Mouse (Mus musculus): ENCODE data around the gene Cdh11. TPM values are rescaled to one million over a fixed set of nuclear protein-coding genes. Genes with fewer than 3 reads are reported as not detected.

Gene Cdh11
- polyA plus RNA-seq, 1 experiment from 2014 or later = 89.4 TPM

GRCm38 (mm10) chr8:102742940-102743339 is 42.5 kb downstream of the Cdh11 start:
- H3K27me3 ChIP-seq (replicated peaks; ENCODE audit: insufficient read depth, low read length) = no peaks in the 10 kb centered on the region
- H3K9ac ChIP-seq (replicated peaks; ENCODE audit: low read depth) = no peak overlapping the region
- H3K4me2 ChIP-seq (replicated peaks; ENCODE audit: low read depth, low read length) = no peak overlapping the region
- H3K36me3 ChIP-seq (ENCODE audit: insufficient read depth, low read length) = no peaks in the 10 kb centered on the region
- no peaks in the 10 kb centered on the region for H3K9me3 ChIP-seq (ENCODE audit: low read length)
- no peak overlapping the region for H3K27ac ChIP-seq (ENCODE audit: low read length)
- no peak overlapping the region for H3K4me3 ChIP-seq (ENCODE audit: low read depth, low read length)
- ATAC-seq (no peak), DNase-seq (ENCODE audit: low spot score) (no peak)
- H3K4me1 ChIP-seq (ENCODE audit: insufficient read depth, low read depth, low read length) = 0 out of 2 replicates have a peak, but pooled peaks cover 3% of the 10 kb centered on the region
- WGBS = 57% methylated on average over 3 of the region's 3 CpGs
- no peak for TF ChIP-seq CTCF (IDR thresholded peaks at IDR 0.05)
- no peak for TF ChIP-seq EP300 (IDR thresholded peaks at IDR 0.05)

- DNase-seq (ENCODE audit: low spot score) (no peak), ATAC-seq (no peak)
- Histone ChIP-seq H3K4me1 (ENCODE audit: insufficient read depth, low read depth, low read length) (0 out of 2 replicates have a peak, but pooled peaks cover 3% of the 10 kb centered on the region), H3K27ac (ENCODE audit: low read length) (no peak overlapping the region), H3K9ac (replicated peaks; ENCODE audit: low read depth) (no peak overlapping the region), H3K4me3 (ENCODE audit: low read depth, low read length) (no peak overlapping the region), H3K9me3 (ENCODE audit: low read length) (no peaks in the 10 kb centered on the region), H3K36me3 (ENCODE audit: insufficient read depth, low read length) (no peaks in the 10 kb centered on the region), H3K27me3 (replicated peaks; ENCODE audit: insufficient read depth, low read length) (no peaks in the 10 kb centered on the region), H3K4me2 (replicated peaks; ENCODE audit: low read depth, low read length) (no peak overlapping the region)
- WGBS = 88% methylated on average over 5 of the region's 5 CpGs
- TF ChIP-seq EP300 (IDR thresholded peaks at IDR 0.05) = no peak
- TF ChIP-seq CTCF (IDR thresholded peaks at IDR 0.05) = no peak
Observed at GRCm38 (mm10) chr8:102742008-102742591, 43.3 kb downstream of the Cdh11 start.

- Histone ChIP-seq H3K27ac (ENCODE audit: low read length) (no peak overlapping the region), H3K4me2 (replicated peaks; ENCODE audit: low read depth, low read length) (no peak overlapping the region), H3K36me3 (ENCODE audit: insufficient read depth, low read length) (no peaks in the 10 kb centered on the region), H3K9ac (replicated peaks; ENCODE audit: low read depth) (no peak overlapping the region), H3K27me3 (replicated peaks; ENCODE audit: insufficient read depth, low read length) (no peaks in the 10 kb centered on the region), H3K9me3 (ENCODE audit: low read length) (no peaks in the 10 kb centered on the region), H3K4me1 (ENCODE audit: insufficient read depth, low read depth, low read length) (0 out of 2 replicates have a peak, but pooled peaks cover 3% of the 10 kb centered on the region), H3K4me3 (ENCODE audit: low read depth, low read length) (no peak overlapping the region)
- ATAC-seq = no peak
- whole genome bisulfite sequencing = 58% methylated on average over 4 of the region's 4 CpGs
- no peak for TF ChIP-seq CTCF (IDR thresholded peaks at IDR 0.05)
- no peak for TF ChIP-seq EP300 (IDR thresholded peaks at IDR 0.05)
- DNase-seq (ENCODE audit: low spot score) = peak; percentile 22
Observed at GRCm38 (mm10) chr8:102740963-102741362, 44.5 kb downstream of the Cdh11 start.

GRCm38 (mm10) chr8:102738961-102739487 is 46.4 kb downstream of the Cdh11 start:
- ATAC-seq (no peak), DNase-seq (ENCODE audit: low spot score) (no peak)

GRCm38 (mm10) chr8:102738395-102738794 is 47.0 kb downstream of the Cdh11 start:
- H3K27ac ChIP-seq (ENCODE audit: low read length) = no peak overlapping the region
- H3K4me3 ChIP-seq (ENCODE audit: low read depth, low read length) = no peak overlapping the region
- no peak overlapping the region for H3K4me2 ChIP-seq (replicated peaks; ENCODE audit: low read depth, low read length)
- H3K27me3 ChIP-seq (replicated peaks; ENCODE audit: insufficient read depth, low read length) = no peaks in the 10 kb centered on the region
- WGBS = 80% methylated on average over 7 of the region's 7 CpGs
- H3K36me3 ChIP-seq (ENCODE audit: insufficient read depth, low read length) = no peaks in the 10 kb centered on the region
- no peaks in the 10 kb centered on the region for H3K9me3 ChIP-seq (ENCODE audit: low read length)
- no peak overlapping the region for H3K9ac ChIP-seq (replicated peaks; ENCODE audit: low read depth)
- TF ChIP-seq CTCF (IDR thresholded peaks at IDR 0.05) = no peak
- no peak for TF ChIP-seq EP300 (IDR thresholded peaks at IDR 0.05)
- no peak for ATAC-seq
- H3K4me1 ChIP-seq (ENCODE audit: insufficient read depth, low read depth, low read length) = 0 out of 2 replicates have a peak, but pooled peaks cover 3% of the 10 kb centered on the region
- no peak for DNase-seq (ENCODE audit: low spot score)

More at GRCm38 (mm10) chr8:102738961-102739487, 46.4 kb downstream of the Cdh11 start:
- WGBS = 77% methylated on average over 7 of the region's 7 CpGs
- Histone ChIP-seq H3K4me2 (replicated peaks; ENCODE audit: low read depth, low read length) (no peak overlapping the region), H3K36me3 (ENCODE audit: insufficient read depth, low read length) (no peaks in the 10 kb centered on the region), H3K9me3 (ENCODE audit: low read length) (no peaks in the 10 kb centered on the region), H3K27ac (ENCODE audit: low read length) (no peak overlapping the region), H3K27me3 (replicated peaks; ENCODE audit: insufficient read depth, low read length) (no peaks in the 10 kb centered on the region), H3K4me3 (ENCODE audit: low read depth, low read length) (no peak overlapping the region), H3K9ac (replicated peaks; ENCODE audit: low read depth) (no peak overlapping the region), H3K4me1 (ENCODE audit: insufficient read depth, low read depth, low read length) (0 out of 2 replicates have a peak, but pooled peaks cover 3% of the 10 kb centered on the region)
- TF ChIP-seq EP300 (IDR thresholded peaks at IDR 0.05) = no peak
- TF ChIP-seq CTCF (IDR thresholded peaks at IDR 0.05) = no peak

- Histone ChIP-seq H3K9ac (replicated peaks; ENCODE audit: low read depth) (no peak overlapping the region), H3K9me3 (ENCODE audit: low read length) (no peaks in the 10 kb centered on the region), H3K4me2 (replicated peaks; ENCODE audit: low read depth, low read length) (no peak overlapping the region), H3K4me1 (ENCODE audit: insufficient read depth, low read depth, low read length) (no peaks in the 10 kb centered on the region), H3K27me3 (replicated peaks; ENCODE audit: insufficient read depth, low read length) (no peaks in the 10 kb centered on the region), H3K36me3 (ENCODE audit: insufficient read depth, low read length) (no peaks in the 10 kb centered on the region), H3K27ac (ENCODE audit: low read length) (no peak overlapping the region), H3K4me3 (ENCODE audit: low read depth, low read length) (no peak overlapping the region)
- WGBS = 75% methylated on average over 1 of the region's 1 CpGs
- ATAC-seq (no peak), DNase-seq (ENCODE audit: low spot score) (no peak)
- no peak for TF ChIP-seq EP300 (IDR thresholded peaks at IDR 0.05)
- TF ChIP-seq CTCF (IDR thresholded peaks at IDR 0.05) = no peak
Observed at GRCm38 (mm10) chr8:102734419-102734818, 51.0 kb downstream of the Cdh11 start.

Measured in lung, postnatal 0 days (tissue).